15 mouse cellular contexts compared by ENCODE assay signal in genomic region chr8:107248456-107248855, GRCm38 (mm10). TPM values are rescaled to one million over a fixed set of nuclear protein-coding genes. Genes with fewer than 3 reads are reported as not detected.
DNase-seq lines count a peak whose midpoint lies in the region.
"Had no signal": no experiment of that assay in that cellular context is flagged by ENCODE, and none has a peak within 500 bp of the region (broad histone marks: within the 10 kb centered on the region; RNA-seq: fewer than 3 reads in every experiment).

No protein-coding gene starts in this region.

- WGBS in large intestine, adult 2 months: 38% methylated on average over 6 of the region's 6 CpGs

- peak; percentile 28 for DNase-seq in kidney, postnatal 10 days
- DNase-seq in kidney, postnatal 36 days: no peak
- peak; percentile 18 for DNase-seq in large intestine, adult 2 months (ENCODE audit: low read depth, low spot score)
- DNase-seq in lung, postnatal 25 days (ENCODE audit: low spot score): peak; percentile 37
- peak; percentile 65 for DNase-seq in urinary bladder, postnatal 14 days (ENCODE audit: low spot score)
- no peak for DNase-seq in yolk sac, embryonic 10.5 days (ENCODE audit: low spot score)
- no peak for DNase-seq in cerebellum, postnatal 4 days (ENCODE audit: low spot score in 2 of 2)
- no peak for DNase-seq in left cerebral cortex, adult 11 months (ENCODE audit: low spot score)
- DNase-seq: adrenal gland, postnatal 25 days; cerebellum, adult 9-10 months; heart, postnatal 36 days; kidney, adult 2 months; kidney, postnatal 4 days; liver; thymus, postnatal 14 days had no signal

RNA-seq across cellular contexts. Expression of gene Nfat5, which starts 44.8 kb away (rescaled TPM):
- polyA plus RNA-seq in large intestine, adult 2 months (2012; rRNA removed): 5.8 and 13.8 TPM in 2 replicates

Comparison
In these comparisons a context has a peak if more than half of its experiments do, and no peak if none do; other contexts are left out.
1. DNase-seq: peak in kidney, postnatal 10 days (single experiment), large intestine, adult 2 months (single experiment), lung, postnatal 25 days (single experiment) and urinary bladder, postnatal 14 days (single experiment); none in kidney, postnatal 36 days (0 of 2), yolk sac, embryonic 10.5 days (single experiment), cerebellum, postnatal 4 days (0 of 2) and left cerebral cortex, adult 11 months (single experiment).